Mouse (Mus musculus) neural tube, embryonic 15.5 days (tissue): ENCODE data around the gene Stk25. TPM values are rescaled to one million over a fixed set of nuclear protein-coding genes. Genes with fewer than 3 reads are reported as not detected.

Experiments used
- ATAC-seq: fragments of 200-750 bp; cut with Nextera tagmentation; 2 replicates; pipeline ENCODE4 v1.8.0; 2017; ENCODE audit warnings: mild to moderate bottlenecking, moderate TSS enrichment, moderate library complexity; ENCODE audit not compliant: low FRiP score
- H3K27ac ChIP-seq: fragments of 300-500 bp; sonication (generic); replicated peaks from 2 replicates; pipeline ENCODE4 v1.5.1; 2015; ENCODE audit warnings: mild to moderate bottlenecking, inconsistent platforms
- H3K27me3 ChIP-seq: fragments of 300-500 bp; sonication (generic); replicated peaks from 2 replicates; pipeline ENCODE4 v1.6.1; 2015; ENCODE audit warnings: inconsistent platforms
- H3K36me3 ChIP-seq: fragments of 300-500 bp; sonication (generic); 2 replicates; pipeline ENCODE4 v1.6.1; 2015; ENCODE audit warnings: inconsistent platforms
- H3K4me1 ChIP-seq: fragments of 300-500 bp; sonication (generic); 2 replicates; pipeline ENCODE4 v1.6.1; 2015; ENCODE audit warnings: inconsistent platforms
- H3K4me2 ChIP-seq: fragments of 300-500 bp; sonication (generic); 2 replicates; pipeline ENCODE4 v1.6.1; 2015; ENCODE audit warnings: inconsistent platforms, mild to moderate bottlenecking, moderate library complexity
- H3K4me3 ChIP-seq: fragments of 300-500 bp; sonication (generic); replicated peaks from 2 replicates; pipeline ENCODE4 v1.5.1; 2015; ENCODE audit warnings: mild to moderate bottlenecking, inconsistent platforms
- H3K9ac ChIP-seq: fragments of 300-500 bp; sonication (generic); replicated peaks from 2 replicates; pipeline ENCODE4 v1.6.1; 2015; ENCODE audit warnings: mild to moderate bottlenecking, inconsistent platforms
- H3K9me3 ChIP-seq: fragments of 300-500 bp; sonication (generic); replicated peaks from 2 replicates; pipeline ENCODE4 v1.6.1; 2016; ENCODE audit warnings: inconsistent platforms
- WGBS: fragments of 180-500 bp; shearing (Covaris S2); methylation state at CpG from one replicate; pipeline ENCODE4 v1.1.7; 2015; ENCODE audit warnings: mixed read lengths; 5-methylcytosine and 5-hydroxymethylcytosine counted together
- polyA plus RNA-seq: library from polyadenylated mRNA; unstranded; fragments of >200 nt; fragmentation: Nextera tagmentation; extraction: Ambion mirVana; gene quantifications from 2 replicates; pipeline ENCODE4 v1.2.1, GENCODE M21; 2015

Gene Stk25
- polyA plus RNA-seq, 1 experiment from 2014 or later, result 346 TPM

- H3K27me3 ChIP-seq, result no peaks in the 10 kb centered on the region
- peak overlapping the region; percentile 60 for H3K4me2 ChIP-seq
- peak overlapping the region; percentile 58; the same call in 1 of the 2 replicates for H3K27ac ChIP-seq
- H3K9me3 ChIP-seq, result no peaks in the 10 kb centered on the region
- peak; percentile 88 for ATAC-seq
- H3K36me3 ChIP-seq, result no peaks in the 10 kb centered on the region
- peak overlapping the region; percentile 36 for H3K4me3 ChIP-seq
- 11% methylated on average over 17 of the region's 17 CpGs for WGBS
- H3K9ac ChIP-seq, result peak overlapping the region; percentile 42
- peaks cover 13% of the 10 kb centered on the region for H3K4me1 ChIP-seq
Measured at GRCm38 (mm10) chr1:93668791-93669548, 10.5 kb upstream of the Stk25 start.

DNA sequence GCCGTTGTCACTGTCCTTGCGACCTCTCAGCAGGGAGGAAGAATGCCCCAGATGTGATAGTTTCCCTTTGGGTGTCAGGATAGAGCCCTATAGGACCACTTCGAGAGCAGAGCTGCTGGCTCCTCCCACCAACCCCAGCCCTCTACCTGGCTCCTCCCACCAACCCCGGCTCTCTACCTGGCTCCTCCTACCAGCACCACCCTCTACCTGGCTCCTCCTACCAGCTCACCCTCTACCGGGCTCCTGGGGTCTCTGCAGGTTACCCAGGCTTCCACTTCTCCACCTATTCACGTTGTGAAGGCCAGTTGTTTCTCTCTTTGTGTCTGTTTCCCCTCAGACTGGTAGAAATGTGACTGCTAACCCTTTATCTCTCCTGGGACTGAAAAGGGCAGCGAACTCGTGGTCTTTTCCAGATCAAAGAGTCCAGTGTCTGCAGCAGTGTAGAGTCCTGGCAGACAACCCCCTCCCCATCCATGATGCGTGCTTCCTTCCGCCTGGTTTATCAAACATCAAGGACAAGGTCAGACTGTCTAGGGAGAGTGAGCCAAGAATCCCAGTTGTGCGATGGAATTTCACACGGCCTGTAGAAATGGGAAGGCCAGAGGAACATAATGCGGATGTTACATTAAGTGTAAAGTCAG is 9.4 kb upstream of the Stk25 start:
- H3K36me3 ChIP-seq, result no peaks in the 10 kb centered on the region
- H3K4me1 ChIP-seq, result peaks cover 13% of the 10 kb centered on the region
- peak; percentile 25; the same call in 1 of the 2 replicates for ATAC-seq
- H3K4me3 ChIP-seq, result no peak overlapping the region
- H3K27me3 ChIP-seq, result no peaks in the 10 kb centered on the region
- H3K27ac ChIP-seq, result 0 out of 2 replicates have a peak overlapping the region, but pooled peaks have one; percentile 58
- H3K9me3 ChIP-seq, result no peaks in the 10 kb centered on the region
- no peak overlapping the region for H3K4me2 ChIP-seq
- H3K9ac ChIP-seq, result no peak overlapping the region
- 32% methylated on average over 13 of the region's 13 CpGs for WGBS

DNA sequence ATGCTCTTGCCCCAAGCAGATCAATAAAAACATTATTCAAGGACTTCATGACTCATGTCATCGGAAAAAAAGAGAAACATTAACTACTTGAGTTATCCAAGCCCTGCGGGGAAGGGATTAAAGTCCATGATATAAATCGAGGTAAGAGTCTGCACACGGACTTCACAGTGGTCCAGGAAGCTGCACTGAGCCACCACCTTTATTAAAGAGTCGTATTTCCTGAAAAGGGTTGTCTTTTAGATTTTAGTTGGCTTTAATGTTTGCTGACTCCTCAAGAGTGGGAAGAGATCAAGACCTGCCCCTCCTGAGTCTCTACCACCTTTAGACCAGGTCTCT is 1.5 kb downstream of the Stk25 start:
- Histone ChIP-seq H3K27ac (no peak overlapping the region), H3K36me3 (no peaks in the 10 kb centered on the region), H3K9me3 (no peaks in the 10 kb centered on the region), H3K27me3 (no peaks in the 10 kb centered on the region), H3K4me2 (no peak overlapping the region), H3K9ac (no peak overlapping the region), H3K4me3 (no peak overlapping the region), H3K4me1 (no peaks in the 10 kb centered on the region)
- no peak for ATAC-seq
- 82% methylated on average over 5 of the region's 5 CpGs for WGBS

DNA sequence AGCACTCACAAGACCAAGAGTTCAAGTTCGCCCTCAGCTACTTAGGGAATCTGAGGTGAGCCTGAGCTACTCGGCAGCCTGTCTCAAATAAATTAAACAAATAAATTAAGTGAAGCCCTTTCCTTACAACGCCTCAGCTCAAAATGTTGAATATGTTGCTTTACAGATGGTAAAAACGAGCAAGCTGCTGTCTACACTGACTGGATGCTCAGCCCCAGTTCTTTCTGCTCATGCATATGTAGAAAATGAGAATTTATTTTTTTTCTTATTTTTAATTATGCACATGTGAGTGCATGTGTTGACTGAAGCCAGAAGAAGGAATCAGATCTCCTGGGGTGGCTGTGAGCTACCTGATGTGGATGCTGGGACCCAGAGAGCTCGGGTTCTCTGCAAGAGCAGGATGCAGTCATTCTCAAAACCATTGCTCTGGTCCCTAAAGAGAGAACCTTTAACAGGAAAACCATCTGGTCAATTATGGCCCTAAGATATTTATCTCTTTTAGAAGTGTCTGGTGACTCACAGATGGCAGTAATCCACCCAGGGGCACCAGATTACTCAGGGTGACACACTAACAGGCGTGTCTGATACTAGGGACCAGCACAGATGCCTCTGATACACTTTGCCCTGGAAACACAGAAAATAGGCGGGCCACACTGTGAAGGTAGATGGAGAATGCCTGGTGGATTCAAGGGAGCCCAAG is 2.0 kb downstream of the Stk25 start:
- H3K4me2 ChIP-seq, result no peak overlapping the region
- H3K27ac ChIP-seq, result no peak overlapping the region
- H3K4me1 ChIP-seq, result no peaks in the 10 kb centered on the region
- no peaks in the 10 kb centered on the region for H3K9me3 ChIP-seq
- H3K27me3 ChIP-seq, result no peaks in the 10 kb centered on the region
- 74% methylated on average over 7 of the region's 7 CpGs for WGBS
- H3K36me3 ChIP-seq, result no peaks in the 10 kb centered on the region
- ATAC-seq, result no peak
- H3K9ac ChIP-seq, result no peak overlapping the region
- H3K4me3 ChIP-seq, result no peak overlapping the region

- H3K36me3 ChIP-seq, result no peaks in the 10 kb centered on the region
- no peak overlapping the region for H3K4me3 ChIP-seq
- no peaks in the 10 kb centered on the region for H3K4me1 ChIP-seq
- no peak overlapping the region for H3K27ac ChIP-seq
- no peak overlapping the region for H3K9ac ChIP-seq
- 81% methylated on average over 2 of the region's 2 CpGs for WGBS
- no peak for ATAC-seq
- H3K9me3 ChIP-seq, result no peaks in the 10 kb centered on the region
- no peaks in the 10 kb centered on the region for H3K27me3 ChIP-seq
- H3K4me2 ChIP-seq, result no peak overlapping the region
Measured at GRCm38 (mm10) chr1:93654798-93655197, 3.7 kb downstream of the Stk25 start.

- no peak overlapping the region for H3K4me2 ChIP-seq
- ATAC-seq, result no peak
- H3K36me3 ChIP-seq, result no peaks in the 10 kb centered on the region
- 70% methylated on average over 2 of the region's 2 CpGs for WGBS
- H3K9ac ChIP-seq, result no peak overlapping the region
- no peaks in the 10 kb centered on the region for H3K9me3 ChIP-seq
- H3K27ac ChIP-seq, result no peak overlapping the region
- H3K27me3 ChIP-seq, result no peaks in the 10 kb centered on the region
- no peak overlapping the region for H3K4me3 ChIP-seq
- no peaks in the 10 kb centered on the region for H3K4me1 ChIP-seq
Measured at GRCm38 (mm10) chr1:93654275-93654674, 4.2 kb downstream of the Stk25 start.

GRCm38 (mm10) chr1:93649604-93650172 is 8.8 kb downstream of the Stk25 start:
- H3K27ac ChIP-seq, result no peak overlapping the region
- H3K4me3 ChIP-seq, result no peak overlapping the region
- H3K27me3 ChIP-seq, result no peaks in the 10 kb centered on the region
- H3K4me1 ChIP-seq, result no peaks in the 10 kb centered on the region
- ATAC-seq, result no peak
- H3K9me3 ChIP-seq, result no peaks in the 10 kb centered on the region
- no peak overlapping the region for H3K9ac ChIP-seq
- H3K36me3 ChIP-seq, result no peaks in the 10 kb centered on the region
- no peak overlapping the region for H3K4me2 ChIP-seq
- WGBS, result 86% methylated on average over 5 of the region's 5 CpGs

DNA sequence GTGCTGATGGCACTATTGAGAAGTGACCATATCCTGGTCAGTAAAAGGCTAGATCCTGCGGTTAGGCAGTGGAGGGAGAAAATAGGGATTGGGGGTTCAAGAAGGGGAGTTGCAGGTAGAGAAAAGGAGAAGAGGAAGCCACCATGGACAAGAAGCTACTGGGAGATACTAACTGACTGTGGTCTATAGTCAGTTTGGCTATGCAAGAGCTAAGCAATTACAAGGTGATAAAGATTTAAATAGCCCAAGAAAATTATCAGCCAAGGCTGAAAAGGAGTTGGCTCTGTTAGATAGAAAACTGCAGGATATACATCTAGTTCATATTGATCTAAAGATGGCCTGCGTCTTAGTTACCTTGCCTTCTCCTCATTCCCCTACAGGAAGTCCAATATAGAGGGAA is 15.8 kb downstream of the Stk25 start:
- no peaks in the 10 kb centered on the region for H3K4me1 ChIP-seq
- WGBS, result 94% methylated on average over 2 of the region's 2 CpGs
- H3K36me3 ChIP-seq, result no peaks in the 10 kb centered on the region
- no peak for ATAC-seq
- no peak overlapping the region for H3K4me3 ChIP-seq
- H3K9ac ChIP-seq, result no peak overlapping the region
- 0 out of 2 replicates have a peak, but pooled peaks cover 3% of the 10 kb centered on the region for H3K9me3 ChIP-seq
- no peak overlapping the region for H3K4me2 ChIP-seq
- no peak overlapping the region for H3K27ac ChIP-seq
- H3K27me3 ChIP-seq, result no peaks in the 10 kb centered on the region

- H3K4me3 ChIP-seq, result no peak overlapping the region
- 94% methylated on average over 2 of the region's 2 CpGs for WGBS
- H3K9me3 ChIP-seq, result 0 out of 2 replicates have a peak, but pooled peaks cover 3% of the 10 kb centered on the region
- no peak overlapping the region for H3K4me2 ChIP-seq
- no peaks in the 10 kb centered on the region for H3K36me3 ChIP-seq
- H3K27me3 ChIP-seq, result no peaks in the 10 kb centered on the region
- no peak overlapping the region for H3K9ac ChIP-seq
- no peaks in the 10 kb centered on the region for H3K4me1 ChIP-seq
- no peak for ATAC-seq
- H3K27ac ChIP-seq, result no peak overlapping the region
Measured at GRCm38 (mm10) chr1:93641978-93642377, 16.5 kb downstream of the Stk25 start.

GRCm38 (mm10) chr1:93636211-93636897 is 22.1 kb downstream of the Stk25 start:
- H3K36me3 ChIP-seq, result peaks cover 2% of the 10 kb centered on the region; the same call in 1 of the 2 replicates
- H3K27ac ChIP-seq, result peak overlapping the region; percentile 92
- no peaks in the 10 kb centered on the region for H3K27me3 ChIP-seq
- WGBS, result 37% methylated on average over 7 of the region's 7 CpGs
- peaks cover 29% of the 10 kb centered on the region for H3K4me1 ChIP-seq
- peak overlapping the region; percentile 51 for H3K9ac ChIP-seq
- H3K4me3 ChIP-seq, result peak overlapping the region; percentile 100
- peak; percentile 35 for ATAC-seq
- H3K4me2 ChIP-seq, result peak overlapping the region; percentile 82
- no peaks in the 10 kb centered on the region for H3K9me3 ChIP-seq

DNA sequence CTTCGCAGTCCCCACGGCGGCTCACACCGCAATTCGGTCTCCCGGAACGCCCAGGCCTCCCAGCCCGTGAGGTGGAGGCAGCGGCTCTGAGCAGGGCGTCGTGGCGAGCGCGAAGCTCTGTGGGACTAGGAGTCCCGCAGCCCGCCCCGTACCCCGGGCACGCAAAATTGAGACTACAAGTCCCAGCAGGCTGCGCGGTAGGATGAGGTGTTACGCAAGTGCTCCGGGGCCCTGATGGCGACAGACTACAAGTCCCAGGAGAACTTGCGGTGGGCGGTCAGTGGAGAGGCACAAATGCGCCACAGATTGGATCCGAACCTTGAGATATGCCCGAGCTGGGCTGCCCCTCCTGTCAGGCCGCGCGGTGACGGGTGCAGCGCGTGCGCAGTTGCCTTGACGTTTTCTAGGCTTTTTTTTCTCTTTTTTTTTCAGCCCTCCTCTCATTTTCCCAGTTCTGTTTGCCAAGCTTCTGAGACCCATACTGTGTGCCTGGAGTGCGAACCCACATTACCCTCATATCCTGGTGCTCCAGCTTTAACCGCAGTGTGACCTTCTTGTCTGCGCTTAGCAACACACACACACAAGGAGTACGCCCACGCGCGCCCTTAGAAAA is 22.8 kb downstream of the Stk25 start:
- H3K36me3 ChIP-seq, result peaks cover 7% of the 10 kb centered on the region
- peaks cover 29% of the 10 kb centered on the region for H3K4me1 ChIP-seq
- peak; percentile 99 for ATAC-seq
- H3K27me3 ChIP-seq, result no peaks in the 10 kb centered on the region
- H3K9ac ChIP-seq, result peak overlapping the region; percentile 96
- 1% methylated on average over 44 of the region's 44 CpGs for WGBS
- peak overlapping the region; percentile 82 for H3K4me2 ChIP-seq
- peak overlapping the region; percentile 100 for H3K4me3 ChIP-seq
- H3K27ac ChIP-seq, result peak overlapping the region; percentile 92
- H3K9me3 ChIP-seq, result no peaks in the 10 kb centered on the region
